Mouse (Mus musculus) hindbrain, embryonic 12.5 days (tissue): ENCODE data around the gene Col8a1. TPM values are rescaled to one million over a fixed set of nuclear protein-coding genes. Genes with fewer than 3 reads are reported as not detected.

Experiments used
- ATAC-seq: fragments of 200-750 bp; cut with Nextera tagmentation; 2 replicates; pipeline ENCODE4 v1.8.0; 2017; ENCODE audit warnings: moderate TSS enrichment; ENCODE audit not compliant: low FRiP score
- H3K27ac ChIP-seq: fragments of 300-500 bp; sonication (generic); 2 replicates; pipeline ENCODE4 v1.5.1; 2016; ENCODE audit warnings: mild to moderate bottlenecking
- H3K27me3 ChIP-seq: fragments of 300-500 bp; sonication (generic); 2 replicates; pipeline ENCODE4 v1.6.1; 2016; ENCODE audit warnings: mild to moderate bottlenecking
- H3K36me3 ChIP-seq: fragments of 300-500 bp; sonication (generic); 2 replicates; pipeline ENCODE4 v1.6.1; 2016; ENCODE audit warnings: mild to moderate bottlenecking
- H3K4me1 ChIP-seq: fragments of 300-500 bp; sonication (generic); 2 replicates; pipeline ENCODE4 v1.6.1; 2016
- H3K4me2 ChIP-seq: fragments of 300-500 bp; sonication (generic); replicated peaks from 2 replicates; pipeline ENCODE4 v1.6.1; 2016; ENCODE audit warnings: mild to moderate bottlenecking
- H3K4me3 ChIP-seq: fragments of 300-500 bp; sonication (generic); 2 replicates; pipeline ENCODE4 v1.5.1; 2016; ENCODE audit warnings: mild to moderate bottlenecking
- H3K9ac ChIP-seq: fragments of 300-500 bp; sonication (generic); 2 replicates; pipeline ENCODE4 v1.6.1; 2016; ENCODE audit warnings: mild to moderate bottlenecking, moderate library complexity
- H3K9me3 ChIP-seq: fragments of 300-500 bp; sonication (generic); replicated peaks from 2 replicates; pipeline ENCODE4 v1.6.1; 2016; ENCODE audit warnings: mild to moderate bottlenecking
- WGBS: fragments of 180-500 bp; shearing (Covaris S2); methylation state at CpG from one replicate; pipeline ENCODE4 v1.1.7; 2016; 5-methylcytosine and 5-hydroxymethylcytosine counted together
- polyA plus RNA-seq: library from polyadenylated mRNA; unstranded; fragments of >200 nt; fragmentation: Nextera tagmentation; extraction: Ambion mirVana; gene quantifications from 2 replicates; pipeline ENCODE4 v1.2.1, GENCODE M21; 2016

Gene Col8a1
- polyA plus RNA-seq, 1 experiment from 2014 or later = 10.8 TPM

DNA sequence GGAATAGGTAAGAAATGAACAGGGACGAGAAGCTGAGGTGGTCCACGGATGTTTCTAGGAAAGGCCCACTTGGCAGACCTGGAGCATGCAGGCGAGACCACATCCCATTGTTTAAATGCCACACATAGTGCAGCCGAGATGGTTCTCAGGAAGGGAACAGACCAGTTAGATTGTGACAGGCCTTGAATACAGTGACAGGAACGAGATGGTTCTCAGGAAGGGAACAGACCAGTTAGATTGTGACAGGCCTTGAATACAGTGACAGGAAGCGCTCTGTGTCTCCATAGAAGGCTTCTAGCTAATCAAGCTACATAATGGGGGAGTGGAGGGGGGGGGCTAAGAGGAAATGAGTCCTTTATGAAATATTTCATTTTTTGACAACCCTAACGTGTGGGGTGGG lies 174.5 kb downstream of the Col8a1 start:
- Histone ChIP-seq H3K27me3 (no peaks in the 10 kb centered on the region), H3K36me3 (no peaks in the 10 kb centered on the region), H3K27ac (no peak overlapping the region), H3K4me1 (no peaks in the 10 kb centered on the region), H3K4me2 (no peak overlapping the region), H3K4me3 (no peak overlapping the region), H3K9ac (no peak overlapping the region), H3K9me3 (no peaks in the 10 kb centered on the region)
- no peak for ATAC-seq
- WGBS = 71% methylated on average over 7 of the region's 7 CpGs

DNA sequence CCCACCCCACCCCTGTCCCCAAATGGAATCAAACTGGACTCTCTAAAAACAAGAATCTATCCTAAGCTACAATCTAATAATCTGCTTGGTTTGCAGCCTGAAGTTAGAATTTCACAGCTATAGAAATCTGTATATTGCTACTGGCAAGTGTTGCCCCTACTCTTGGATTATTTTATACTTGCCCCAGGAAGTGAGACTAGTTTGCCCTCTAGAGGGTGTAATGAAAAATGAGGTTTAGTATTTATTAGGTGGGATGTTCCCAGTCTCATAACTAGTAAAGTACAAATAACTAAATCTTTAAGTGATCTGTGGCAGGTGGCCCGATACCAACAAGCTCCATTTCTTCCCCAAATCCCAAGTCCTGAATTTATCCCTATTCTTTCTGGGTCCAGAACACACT lies 177.0 kb downstream of the Col8a1 start:
- no peak overlapping the region for H3K4me3 ChIP-seq
- no peak for ATAC-seq

DNA sequence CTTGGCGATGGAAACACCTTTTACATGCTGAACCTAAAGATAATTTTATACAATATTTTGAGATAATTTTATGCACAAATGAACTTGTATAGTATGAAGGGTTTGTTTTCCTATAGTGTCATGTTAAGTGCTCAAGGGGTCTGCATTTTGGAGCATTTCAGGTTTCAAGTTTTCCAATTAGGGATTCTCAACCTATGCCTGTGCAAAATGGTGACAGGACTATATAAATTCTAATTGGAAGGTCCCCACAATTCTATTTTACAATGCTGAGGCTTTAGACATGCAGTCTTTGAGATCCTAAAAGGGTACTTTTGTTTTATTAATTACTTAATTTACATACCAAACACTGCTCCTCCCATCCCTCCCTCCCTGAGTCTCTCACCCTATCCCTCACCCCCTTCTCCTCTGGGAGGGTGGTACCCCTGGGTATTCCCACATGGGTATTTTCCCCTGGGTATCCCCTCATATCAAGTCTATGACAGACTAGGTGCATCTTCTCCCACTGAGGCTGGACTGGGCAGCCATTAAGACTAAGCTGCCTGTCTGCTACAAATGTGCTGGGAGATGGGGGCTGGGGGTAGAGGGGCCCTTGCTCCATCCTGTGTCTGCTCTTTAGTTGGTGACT lies 178.7 kb downstream of the Col8a1 start:
- Histone ChIP-seq H3K4me2 (no peak overlapping the region), H3K27ac (no peak overlapping the region), H3K9me3 (no peaks in the 10 kb centered on the region), H3K27me3 (no peaks in the 10 kb centered on the region), H3K36me3 (no peaks in the 10 kb centered on the region), H3K4me3 (no peak overlapping the region), H3K9ac (no peak overlapping the region), H3K4me1 (no peaks in the 10 kb centered on the region)
- no peak for ATAC-seq
- WGBS = 94% methylated on average over 1 of the region's 1 CpGs

More for the DNA sequence above, 177.0 kb downstream of the Col8a1 start:
- Histone ChIP-seq H3K9me3 (no peaks in the 10 kb centered on the region), H3K27me3 (no peaks in the 10 kb centered on the region), H3K9ac (no peak overlapping the region), H3K36me3 (no peaks in the 10 kb centered on the region), H3K27ac (no peak overlapping the region), H3K4me2 (no peak overlapping the region), H3K4me1 (no peaks in the 10 kb centered on the region)
- 79% methylated on average over 1 of the region's 1 CpGs for WGBS

Other genes starting within 250 kb of the Col8a1 start
- gene Cmss1, start 147.9 kb downstream of the Col8a1 start, polyA plus RNA-seq = 37.1 and 40.5 TPM in 2 replicates